In the genomic region with DNA sequence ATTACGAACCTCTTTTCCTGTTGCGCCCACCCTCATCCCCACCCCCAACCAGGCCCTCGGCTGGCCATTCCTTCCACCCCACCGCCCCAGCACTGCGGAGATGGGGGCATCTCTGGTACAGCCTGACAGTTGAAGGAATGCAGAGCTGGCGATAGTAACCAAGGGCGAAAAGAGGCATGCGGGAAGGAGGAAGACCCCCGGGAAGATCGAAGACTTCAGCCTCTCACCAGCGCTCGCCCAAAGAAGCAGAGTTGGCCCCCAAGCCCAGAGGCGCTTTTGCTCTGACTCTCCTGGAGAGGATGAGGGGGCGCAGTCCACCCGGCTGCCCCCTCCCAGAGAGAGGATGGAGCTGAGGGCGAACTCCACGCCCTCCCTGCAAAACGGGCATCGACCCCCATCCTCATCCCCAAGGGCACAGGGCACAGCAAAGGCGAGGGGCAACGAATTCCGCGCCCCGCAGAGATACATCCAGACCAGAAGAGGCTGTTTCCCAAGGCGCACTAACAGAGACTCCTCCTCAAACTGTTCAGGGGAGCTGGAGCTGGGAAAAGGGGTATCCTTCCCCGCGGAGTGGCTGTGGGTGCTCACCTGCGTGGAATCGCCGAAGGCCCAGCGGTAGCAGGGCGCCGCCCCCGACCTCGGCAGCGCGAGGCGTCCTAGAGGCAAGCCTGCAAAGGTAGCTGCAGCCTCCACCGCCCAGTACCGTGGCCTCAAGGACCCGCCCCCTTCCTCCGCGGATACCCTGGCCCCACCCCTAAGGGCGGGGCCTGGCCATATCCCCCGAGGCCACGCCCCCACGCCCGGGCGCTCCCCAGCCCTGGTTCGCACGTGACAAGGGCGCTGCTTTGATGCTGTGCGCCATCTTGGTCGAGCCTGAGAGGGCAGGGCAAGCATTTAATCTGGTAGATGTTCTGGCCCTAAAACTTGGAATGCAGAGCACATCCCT, we compare ENCODE assay signal across 8 mouse cellular contexts. TPM values are rescaled to one million over a fixed set of nuclear protein-coding genes. Genes with fewer than 3 reads are reported as not detected.
DNase-seq lines count a peak whose midpoint lies in the region; ATAC-seq lines count a peak whose summit lies in the region.

No protein-coding gene starts in this region.

- intact Hi-C loops in left cerebral cortex, postnatal 14 days (cut with DNase I), result no loop called here

- H3K36me3 ChIP-seq in intestine, embryonic 16.5 days (ENCODE audit: control insufficient read depth, insufficient read depth, low read length), result peaks cover 4% of the 10 kb centered on the region; the same call in 1 of the 2 replicates

- peak; percentile 98 for ATAC-seq in granulocyte monocyte progenitor cell, adult 5-6 weeks (replicated peaks; ENCODE audit: poor library complexity, severe bottlenecking)
- ATAC-seq in intestine, embryonic 16.5 days, result peak; percentile 97
- peak; percentile 96 for ATAC-seq in megakaryocyte-erythroid progenitor cell, adult 5-6 weeks (replicated peaks; ENCODE audit: low FRiP score, low TSS enrichment, poor library complexity, severe bottlenecking)

- H3K27me3 ChIP-seq in intestine, embryonic 16.5 days (replicated peaks; ENCODE audit: control insufficient read depth, insufficient read depth, low read length), result no peaks in the 10 kb centered on the region

- 2% methylated on average over 54 of the region's 54 CpGs for WGBS in intestine, embryonic 16.5 days

- H3K9ac ChIP-seq in intestine, embryonic 16.5 days (ENCODE audit: low read depth, low read length), result peak overlapping the region; percentile 66

- peak; percentile 74 to 85 for DNase-seq in adrenal gland, adult (ENCODE audit: inconsistent age in 2 of 2, low spot score in 1 of 2)
- DNase-seq in embryo, embryonic 10 days (ENCODE audit: low spot score), result peak; percentile 93
- DNase-seq in left cerebral cortex, postnatal 14 days (ENCODE audit: low spot score in 2 of 2), result peak; percentile 85 to 95
- peak; percentile 94 to 95 for DNase-seq in right cerebral cortex, postnatal 10 days (ENCODE audit: low spot score in 2 of 2)
- DNase-seq in urinary bladder, postnatal 10 days (ENCODE audit: low spot score), result peak; percentile 52

- peak overlapping the region; percentile 88 for H3K4me2 ChIP-seq in intestine, embryonic 16.5 days (ENCODE audit: low read depth, low read length)

- H3K9me3 ChIP-seq in intestine, embryonic 16.5 days (ENCODE audit: control insufficient read depth, low read length), result no peaks in the 10 kb centered on the region

- H3K27ac ChIP-seq in intestine, embryonic 16.5 days (ENCODE audit: low read length), result no peak overlapping the region

- peaks cover 4% of the 10 kb centered on the region for H3K4me1 ChIP-seq in intestine, embryonic 16.5 days (ENCODE audit: control insufficient read depth, insufficient read depth, low read length)

- H3K4me3 ChIP-seq in intestine, embryonic 16.5 days (ENCODE audit: low read length), result peak overlapping the region; percentile 58

RNA-seq across cellular contexts. Expression of gene Ppfia4, which starts 11.6 kb away (rescaled TPM):
- 6.4 and 12.5 TPM in 2 replicates for total RNA-seq in granulocyte monocyte progenitor cell, adult 5-6 weeks (2014; fragmentation: Nextera tagmentation)
- total RNA-seq in granulocyte monocyte progenitor cell, adult 5-6 weeks (2017), result 4.1 and 4.6 TPM in 2 replicates
- polyA plus RNA-seq in intestine, embryonic 16.5 days (2015; fragmentation: Nextera tagmentation; extraction: Ambion mirVana), result 4.6 and 4.7 TPM in 2 replicates
- total RNA-seq in left cerebral cortex, postnatal 14 days (2021), result 10 to 100 TPM; 55.0 to 61.6 TPM
- total RNA-seq in megakaryocyte-erythroid progenitor cell, adult 5-6 weeks (2014; fragmentation: Nextera tagmentation), result 0.32 and 1.1 TPM in 2 replicates
- 1.1 and 1.6 TPM in 2 replicates for total RNA-seq in megakaryocyte-erythroid progenitor cell, adult 5-6 weeks (2017)

RNA-seq across cellular contexts. Expression of gene Tmem183a, which starts 17.5 kb away (rescaled TPM):
- total RNA-seq in granulocyte monocyte progenitor cell, adult 5-6 weeks (2014; fragmentation: Nextera tagmentation), result 31.8 and 34.3 TPM in 2 replicates
- total RNA-seq in granulocyte monocyte progenitor cell, adult 5-6 weeks (2017), result 53.6 and 115 TPM in 2 replicates
- polyA plus RNA-seq in intestine, embryonic 16.5 days (2015; fragmentation: Nextera tagmentation; extraction: Ambion mirVana), result 84.9 and 88.6 TPM in 2 replicates
- total RNA-seq in left cerebral cortex, postnatal 14 days (2021), result 10 to 100 TPM; 67.6 to 95.0 TPM
- 48.8 and 72.3 TPM in 2 replicates for total RNA-seq in megakaryocyte-erythroid progenitor cell, adult 5-6 weeks (2014; fragmentation: Nextera tagmentation)
- 51.4 and 57.0 TPM in 2 replicates for total RNA-seq in megakaryocyte-erythroid progenitor cell, adult 5-6 weeks (2017)

RNA-seq across cellular contexts. Expression of gene 4933406M09Rik, which starts 41.5 kb away (rescaled TPM):
- not detected in 2 replicates for total RNA-seq in granulocyte monocyte progenitor cell, adult 5-6 weeks (2014; fragmentation: Nextera tagmentation)
- total RNA-seq in granulocyte monocyte progenitor cell, adult 5-6 weeks (2017), result not detected in 2 replicates
- polyA plus RNA-seq in intestine, embryonic 16.5 days (2015; fragmentation: Nextera tagmentation; extraction: Ambion mirVana), result 0.07 TPM in 1 of 2 replicates, not detected in the other
- not detected for total RNA-seq in left cerebral cortex, postnatal 14 days (2021)
- total RNA-seq in megakaryocyte-erythroid progenitor cell, adult 5-6 weeks (2014; fragmentation: Nextera tagmentation), result not detected in 2 replicates
- total RNA-seq in megakaryocyte-erythroid progenitor cell, adult 5-6 weeks (2017), result not detected in 2 replicates

RNA-seq across cellular contexts. Expression of gene Myog, which starts 54.5 kb away (rescaled TPM):
- total RNA-seq in granulocyte monocyte progenitor cell, adult 5-6 weeks (2014; fragmentation: Nextera tagmentation), result not detected in 2 replicates
- total RNA-seq in granulocyte monocyte progenitor cell, adult 5-6 weeks (2017), result not detected in 2 replicates
- 0.32 TPM in 2 replicates for polyA plus RNA-seq in intestine, embryonic 16.5 days (2015; fragmentation: Nextera tagmentation; extraction: Ambion mirVana)
- not detected for total RNA-seq in left cerebral cortex, postnatal 14 days (2021)
- total RNA-seq in megakaryocyte-erythroid progenitor cell, adult 5-6 weeks (2014; fragmentation: Nextera tagmentation), result not detected in 2 replicates
- total RNA-seq in megakaryocyte-erythroid progenitor cell, adult 5-6 weeks (2017), result not detected in 2 replicates

Comparison
In these comparisons a context has a peak if more than half of its experiments do, and no peak if none do; other contexts are left out.
1. RNA of gene Ppfia4, which starts 11.6 kb away (total RNA-seq): 55.0 to 61.6 TPM in left cerebral cortex, postnatal 14 days; 4.1 to 12.5 TPM in granulocyte monocyte progenitor cell, adult 5-6 weeks and 0.32 to 1.6 TPM in megakaryocyte-erythroid progenitor cell, adult 5-6 weeks; every median in the first group is over 4 times any median in the second.
2. Peak in every context shown above with its lines, with median percentiles within 50 percentile points of each other: DNase-seq and ATAC-seq.